Mouse (Mus musculus) Muller cell, postnatal 12 days (primary cell): ENCODE data around the gene Ckb.
"Not testable (repeated sequence)": the region's sequence is repeated elsewhere in the genome, so short reads cannot be mapped to it uniquely, and the experiment has no call there.

Experiments used
- DNase-seq: peaks from one replicate; pipeline ENCODE4 v3.0.0-alpha.2; 2015; ENCODE audit errors: inconsistent ontology term

The Ckb gene

DNA sequence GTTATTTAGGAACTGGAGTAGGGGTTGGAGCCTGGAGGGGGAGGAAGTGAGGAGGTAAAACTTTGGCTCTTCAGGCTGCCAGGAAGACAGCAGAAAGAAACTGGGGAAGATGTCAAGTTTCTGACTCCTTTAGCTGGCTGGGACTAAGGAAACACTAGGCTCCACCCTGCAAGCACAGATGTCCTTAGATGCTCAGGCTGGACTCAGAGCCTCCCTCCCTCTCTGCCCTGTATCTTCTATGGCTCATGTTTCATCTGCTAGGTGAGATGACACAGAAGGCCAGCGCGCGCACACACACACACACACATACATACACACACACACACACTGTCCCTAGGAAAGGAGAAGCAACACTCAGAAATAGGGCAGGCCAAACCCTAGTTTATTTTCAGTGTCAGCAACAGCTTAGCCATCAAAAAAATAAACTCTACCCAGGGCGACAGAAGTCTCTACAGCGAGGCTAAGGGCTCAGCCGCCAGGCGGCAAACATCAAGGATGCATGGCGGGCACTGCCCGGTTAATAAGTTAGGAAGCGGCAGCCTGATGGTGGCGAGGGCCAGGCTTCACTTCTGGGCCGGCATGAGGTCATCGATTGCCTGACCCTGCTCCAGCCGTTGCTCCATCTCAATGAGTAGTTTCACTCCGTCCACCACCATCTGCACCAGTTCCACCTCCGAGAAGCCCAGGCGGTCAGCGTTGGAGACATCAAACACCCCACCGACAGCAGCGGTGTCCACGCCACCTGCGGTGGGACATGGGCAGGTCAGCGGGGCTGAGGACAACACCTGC lies 2.9 kb downstream of the Ckb start:
- DNase-seq: peak; percentile 66

- DNase-seq: peak; percentile 92
Observed at GRCm38 (mm10) chr12:111668457-111668912, 3.7 kb downstream of the Ckb start.

- DNase-seq: no peak
Observed at GRCm38 (mm10) chr12:111667421-111667820, 4.7 kb downstream of the Ckb start.

- DNase-seq: no peak
Observed at GRCm38 (mm10) chr12:111666380-111666779, 5.8 kb downstream of the Ckb start.

DNA sequence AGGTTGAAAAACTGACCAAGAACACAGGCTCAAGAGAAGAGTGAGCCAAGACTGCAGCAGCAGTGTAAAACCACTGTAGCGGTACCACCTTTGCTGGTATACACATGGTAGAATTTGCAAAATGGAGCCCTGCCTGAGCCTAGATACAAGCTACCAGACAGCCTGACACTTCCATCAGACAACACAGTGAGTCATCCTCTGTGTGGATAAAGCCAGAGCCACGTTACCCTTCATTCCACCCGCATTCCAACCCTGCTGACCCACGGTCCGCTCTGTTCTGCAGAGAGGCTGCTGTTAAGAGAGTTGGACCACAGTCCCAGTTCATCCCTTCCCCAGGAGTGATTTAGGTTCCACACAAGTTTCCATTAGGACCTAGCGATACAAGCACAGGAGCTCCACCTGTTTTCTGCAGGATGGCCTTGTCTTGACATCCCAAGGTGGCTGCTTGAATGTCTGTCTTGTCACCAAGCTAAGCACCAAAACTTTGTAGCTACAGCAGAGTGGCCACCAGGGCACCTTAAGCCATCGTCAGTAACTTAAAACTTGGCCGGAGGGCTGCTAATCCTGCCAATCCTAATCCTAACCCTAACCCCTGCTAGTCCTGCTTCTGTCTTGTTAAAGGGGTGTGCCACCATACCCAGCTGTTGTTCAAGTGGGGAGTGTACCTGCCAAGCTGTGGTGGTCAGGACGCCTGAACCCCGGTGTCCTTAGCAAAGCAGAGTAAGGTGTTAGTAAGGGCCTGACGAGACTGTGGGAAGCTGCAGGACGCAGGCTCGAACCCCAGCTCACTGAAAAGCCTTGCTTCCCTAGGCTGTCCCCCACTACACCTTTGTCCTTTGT lies 6.9 kb downstream of the Ckb start:
- peak; percentile 79 for DNase-seq

GRCm38 (mm10) chr12:111664144-111664634 lies 7.9 kb downstream of the Ckb start:
- no peak for DNase-seq

GRCm38 (mm10) chr12:111663228-111664143 lies 8.7 kb downstream of the Ckb start:
- DNase-seq: no peak

DNA sequence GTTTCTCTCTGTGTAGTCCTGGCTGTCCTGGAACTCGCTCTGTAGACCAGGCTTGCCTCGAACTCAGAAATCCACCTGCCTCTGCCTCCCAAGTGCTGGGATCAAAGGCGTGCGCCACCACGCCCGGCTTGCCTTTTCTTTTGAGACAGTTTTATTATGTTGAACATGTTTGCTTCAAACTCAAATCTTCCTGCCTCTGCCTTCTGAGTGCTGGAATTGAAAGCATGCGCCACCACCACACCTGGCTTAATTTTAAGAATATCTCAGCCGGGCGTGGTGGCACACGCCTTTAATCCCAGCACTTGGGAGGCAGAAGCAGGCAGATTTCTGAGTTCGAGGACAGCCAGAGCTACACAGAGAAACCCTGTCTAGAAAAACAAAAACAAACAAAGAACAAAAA lies 10.6 kb downstream of the Ckb start:
- not testable (repeated sequence) for DNase-seq

DNA sequence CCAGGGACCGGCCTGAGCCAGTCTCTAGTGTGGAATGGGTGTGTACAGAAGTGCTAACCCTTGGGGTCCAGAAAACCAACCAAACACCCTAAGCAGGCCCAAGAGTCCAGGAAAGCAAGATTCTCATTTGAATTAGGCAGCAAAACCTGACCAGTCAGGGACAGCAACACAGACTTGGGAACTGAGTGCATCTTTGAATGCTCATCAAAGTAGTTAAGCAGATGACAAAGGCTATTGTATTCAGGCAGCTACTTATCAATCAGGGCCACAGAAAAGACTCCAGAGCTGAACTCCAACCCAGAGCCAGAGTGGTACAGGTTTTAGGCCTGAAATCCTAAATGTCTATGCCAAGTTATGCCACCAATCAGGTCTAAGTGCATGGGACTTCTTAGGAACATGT lies 11.5 kb downstream of the Ckb start:
- no peak for DNase-seq

DNA sequence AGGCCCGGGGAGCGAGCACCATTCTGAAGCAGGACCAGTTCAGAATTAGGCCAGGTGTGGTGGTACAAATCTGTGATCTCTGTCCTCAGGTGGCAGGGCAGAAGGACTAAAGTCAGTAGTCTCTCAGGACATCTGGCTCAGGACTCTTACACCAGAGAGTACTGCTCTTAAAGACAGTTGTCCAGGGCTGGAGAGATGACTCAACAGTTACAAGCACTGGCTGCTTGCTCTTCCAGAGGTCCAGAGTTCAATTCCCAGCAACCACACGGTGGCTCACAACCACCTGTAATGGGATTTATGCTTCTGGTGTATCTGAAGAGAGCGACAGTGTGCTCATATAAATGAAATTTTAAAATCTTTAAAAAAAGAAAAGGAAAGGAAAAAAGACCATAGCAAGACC lies 12.8 kb downstream of the Ckb start:
- DNase-seq: no peak

- DNase-seq: no peak
Observed at GRCm38 (mm10) chr12:111655695-111656094, 16.4 kb downstream of the Ckb start.

- peak; percentile 53 for DNase-seq
Observed at GRCm38 (mm10) chr12:111653434-111653833, 18.7 kb downstream of the Ckb start.

GRCm38 (mm10) chr12:111652953-111653352 lies 19.2 kb downstream of the Ckb start:
- DNase-seq: no peak

GRCm38 (mm10) chr12:111648061-111648645 lies 24.0 kb downstream of the Ckb start:
- peak; percentile 58 for DNase-seq
